Mouse (Mus musculus) testis, adult 2 months (tissue): ENCODE measurements around the gene Rem1.

Source experiments
- CTCF ChIP-seq: fragments of 200-500 bp; IDR thresholded peaks from 2 replicates; pipeline ENCODE4 v1.5.1; 2012; ENCODE audit warnings: low read depth, mild to moderate bottlenecking, inconsistent platforms, low read length, moderate library complexity; ENCODE audit not compliant: control insufficient read depth, insufficient read depth, insufficient replicate concordance
- POLR2A ChIP-seq: fragments of 200-500 bp; IDR thresholded peaks from 2 replicates; pipeline ENCODE4 v1.6.1; 2012; ENCODE audit warnings: low read depth, mild to moderate bottlenecking, inconsistent platforms, low read length, moderate library complexity; ENCODE audit not compliant: control insufficient read depth

- TF ChIP-seq POLR2A (no peak), CTCF (no peak)
Observed at GRCm38 (mm10) chr2:152679701-152680355, 53.1 kb downstream of the Rem1 start.
